Mouse (Mus musculus) heart, embryonic 16.5 days (tissue): ENCODE results near the gene B4galnt4. TPM values are rescaled to one million over a fixed set of nuclear protein-coding genes. Genes with fewer than 3 reads are reported as not detected.

Experiments used
- ATAC-seq: fragments of 200-750 bp; cut with Nextera tagmentation; replicated peaks from 2 replicates; pipeline ENCODE4 v1.8.0; 2017; ENCODE audit warnings: moderate number of reproducible peaks; ENCODE audit not compliant: insufficient read depth, low FRiP score; ENCODE audit errors: extremely low read depth
- H3K27ac ChIP-seq: fragments of 300-500 bp; sonication (generic); 2 replicates; pipeline ENCODE4 v1.5.1; 2014; ENCODE audit warnings: mild to moderate bottlenecking, low read length, control low read depth, moderate library complexity
- H3K27me3 ChIP-seq: fragments of 300-500 bp; sonication (generic); 2 replicates; pipeline ENCODE4 v1.6.1; 2014; ENCODE audit warnings: low read length, mixed read lengths; ENCODE audit not compliant: control insufficient read depth, insufficient read depth
- H3K36me3 ChIP-seq: fragments of 300-500 bp; sonication (generic); 2 replicates; pipeline ENCODE4 v1.6.1; 2014; ENCODE audit not compliant: control insufficient read depth, insufficient read depth
- H3K4me1 ChIP-seq: fragments of 300-500 bp; sonication (generic); 2 replicates; pipeline ENCODE4 v1.6.1; 2014; ENCODE audit warnings: low read length, mixed read lengths; ENCODE audit not compliant: control insufficient read depth, insufficient read depth
- H3K4me2 ChIP-seq: fragments of 300-500 bp; sonication (generic); 2 replicates; pipeline ENCODE4 v1.6.1; 2014; ENCODE audit warnings: low read depth, mild to moderate bottlenecking, control low read depth, low read length
- H3K4me3 ChIP-seq: fragments of 300-500 bp; sonication (generic); 2 replicates; pipeline ENCODE4 v1.5.1; 2014; ENCODE audit warnings: mild to moderate bottlenecking, control low read depth, low read length
- H3K9ac ChIP-seq: fragments of 300-500 bp; sonication (generic); 2 replicates; pipeline ENCODE4 v1.6.1; 2014; ENCODE audit warnings: low read length, control low read depth
- H3K9me3 ChIP-seq: fragments of 300-500 bp; sonication (generic); replicated peaks from 2 replicates; pipeline ENCODE4 v1.6.1; 2016; ENCODE audit warnings: low read length; ENCODE audit not compliant: control insufficient read depth
- WGBS: fragments of 180-500 bp; shearing (Covaris S2); extraction: QIAGEN DNeasy Blood & Tissue Kit; methylation state at CpG from one replicate; pipeline ENCODE4 v1.1.7; 2014; 5-methylcytosine and 5-hydroxymethylcytosine counted together
- polyA plus RNA-seq: library from polyadenylated mRNA; unstranded; fragments of >200 nt; fragmentation: Nextera tagmentation; extraction: Ambion mirVana; gene quantifications from 2 replicates; pipeline ENCODE4 v1.2.1, GENCODE M21; 2015

B4galnt4 gene
- polyA plus RNA-seq, 1 experiment from 2014 or later, result 0.97 TPM

DNA sequence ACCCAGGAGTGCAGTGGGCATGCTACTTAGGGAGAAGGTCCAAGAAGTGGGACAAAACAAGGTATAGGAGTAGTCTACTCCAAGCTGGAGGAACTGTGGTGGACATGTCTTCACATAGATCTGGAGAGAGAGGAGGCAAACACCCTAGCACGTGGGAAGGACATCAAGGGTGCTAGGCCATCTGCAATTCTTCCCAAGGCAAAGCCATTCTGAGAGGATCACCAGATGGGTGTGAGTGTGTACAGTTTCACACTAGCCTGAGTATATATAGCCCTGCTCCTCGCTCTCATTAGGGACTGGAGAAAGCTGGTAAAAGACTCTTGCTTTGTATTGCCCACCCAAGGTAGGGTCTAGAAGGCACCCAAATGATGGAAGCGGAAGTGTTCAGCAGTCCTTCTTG, 2.4 kb downstream of the B4galnt4 start:
- no peak for ATAC-seq
- Histone ChIP-seq H3K9me3 (no peaks in the 10 kb centered on the region), H3K36me3 (no peaks in the 10 kb centered on the region), H3K4me2 (no peak overlapping the region), H3K27ac (no peak overlapping the region), H3K4me1 (peaks cover 7% of the 10 kb centered on the region), H3K9ac (no peak overlapping the region), H3K27me3 (peaks cover 60% of the 10 kb centered on the region), H3K4me3 (no peak overlapping the region)
- 80% methylated on average over 3 of the region's 3 CpGs for WGBS

DNA sequence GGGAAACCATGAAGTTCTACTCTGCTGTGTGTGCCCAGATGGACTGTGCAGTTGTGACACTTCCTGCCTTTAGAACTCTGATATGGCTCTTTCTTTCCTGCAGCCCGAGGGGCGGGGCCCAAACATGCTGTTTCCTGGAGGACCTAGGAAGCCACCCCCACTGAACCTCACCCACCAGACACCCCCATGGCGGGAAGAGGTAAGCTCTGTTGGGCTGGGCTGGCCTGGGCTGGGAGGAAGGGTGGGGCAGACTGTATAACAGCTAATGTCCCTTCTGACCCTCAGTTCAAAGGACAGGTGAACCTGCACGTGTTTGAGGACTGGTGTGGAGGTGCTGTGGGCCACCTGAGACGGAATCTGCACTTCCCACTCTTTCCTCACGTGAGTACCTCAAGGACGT, 3.3 kb downstream of the B4galnt4 start:
- peaks cover 66% of the 10 kb centered on the region for H3K27me3 ChIP-seq
- H3K27ac ChIP-seq, result no peak overlapping the region
- no peak overlapping the region for H3K4me2 ChIP-seq
- ATAC-seq, result no peak
- WGBS, result 63% methylated on average over 7 of the region's 7 CpGs
- H3K4me3 ChIP-seq, result no peak overlapping the region
- peaks cover 7% of the 10 kb centered on the region for H3K4me1 ChIP-seq
- no peak overlapping the region for H3K9ac ChIP-seq
- H3K36me3 ChIP-seq, result no peaks in the 10 kb centered on the region
- H3K9me3 ChIP-seq, result no peaks in the 10 kb centered on the region

DNA sequence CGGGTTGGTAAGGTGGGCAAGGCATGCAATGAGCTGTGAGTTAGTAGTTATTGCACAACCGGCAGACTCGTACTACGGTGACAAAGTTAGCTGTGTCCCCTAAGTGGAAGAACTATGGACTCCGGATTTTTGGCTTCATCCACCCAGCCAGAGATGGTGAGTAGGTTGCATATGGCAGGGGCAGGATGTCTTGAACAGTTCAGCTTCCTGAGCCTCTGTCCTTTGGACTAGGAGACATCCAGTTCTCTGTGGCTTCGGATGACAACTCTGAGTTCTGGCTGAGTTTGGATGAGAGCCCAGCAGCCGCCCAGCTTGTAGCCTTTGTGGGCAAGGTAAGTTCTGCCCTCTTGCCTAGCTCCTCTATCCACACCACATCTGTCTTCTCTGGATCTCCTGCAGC, 3.7 kb downstream of the B4galnt4 start:
- Histone ChIP-seq H3K4me3 (no peak overlapping the region), H3K27me3 (peaks cover 69% of the 10 kb centered on the region)

DNA sequence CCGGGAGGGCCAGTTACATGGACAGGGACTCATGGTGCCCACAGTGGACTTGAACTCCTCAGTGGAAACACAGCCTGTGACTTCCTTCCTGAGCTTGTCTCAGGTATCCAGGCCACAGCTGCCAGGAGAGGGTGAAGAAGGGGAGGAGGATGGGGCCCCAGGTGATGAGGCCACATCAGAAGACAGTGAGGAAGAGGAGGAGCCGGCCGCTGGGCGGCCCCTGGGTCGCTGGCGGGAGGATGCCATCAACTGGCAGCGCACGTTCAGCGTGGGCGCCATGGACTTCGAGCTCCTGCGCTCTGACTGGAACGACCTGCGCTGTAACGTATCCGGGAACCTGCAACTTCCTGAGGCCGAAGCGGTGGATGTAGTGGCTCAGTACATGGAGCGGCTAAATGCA, 7.4 kb downstream of the B4galnt4 start:
- peaks cover 3% of the 10 kb centered on the region; the same call in 1 of the 2 replicates for H3K4me1 ChIP-seq
- H3K36me3 ChIP-seq, result no peaks in the 10 kb centered on the region
- ATAC-seq, result no peak
- H3K9ac ChIP-seq, result no peak overlapping the region
- peaks cover 59% of the 10 kb centered on the region for H3K27me3 ChIP-seq
- H3K9me3 ChIP-seq, result no peaks in the 10 kb centered on the region
- 66% methylated on average over 19 of the region's 19 CpGs for WGBS
- no peak overlapping the region for H3K4me2 ChIP-seq
- H3K27ac ChIP-seq, result no peak overlapping the region
- H3K4me3 ChIP-seq, result no peak overlapping the region

More for the DNA sequence above, 3.7 kb downstream of the B4galnt4 start:
- peaks cover 7% of the 10 kb centered on the region for H3K4me1 ChIP-seq
- no peak overlapping the region for H3K4me2 ChIP-seq
- ATAC-seq, result no peak
- no peak overlapping the region for H3K27ac ChIP-seq
- 79% methylated on average over 7 of the region's 7 CpGs for WGBS
- H3K36me3 ChIP-seq, result no peaks in the 10 kb centered on the region
- H3K9me3 ChIP-seq, result no peaks in the 10 kb centered on the region
- H3K9ac ChIP-seq, result no peak overlapping the region

DNA sequence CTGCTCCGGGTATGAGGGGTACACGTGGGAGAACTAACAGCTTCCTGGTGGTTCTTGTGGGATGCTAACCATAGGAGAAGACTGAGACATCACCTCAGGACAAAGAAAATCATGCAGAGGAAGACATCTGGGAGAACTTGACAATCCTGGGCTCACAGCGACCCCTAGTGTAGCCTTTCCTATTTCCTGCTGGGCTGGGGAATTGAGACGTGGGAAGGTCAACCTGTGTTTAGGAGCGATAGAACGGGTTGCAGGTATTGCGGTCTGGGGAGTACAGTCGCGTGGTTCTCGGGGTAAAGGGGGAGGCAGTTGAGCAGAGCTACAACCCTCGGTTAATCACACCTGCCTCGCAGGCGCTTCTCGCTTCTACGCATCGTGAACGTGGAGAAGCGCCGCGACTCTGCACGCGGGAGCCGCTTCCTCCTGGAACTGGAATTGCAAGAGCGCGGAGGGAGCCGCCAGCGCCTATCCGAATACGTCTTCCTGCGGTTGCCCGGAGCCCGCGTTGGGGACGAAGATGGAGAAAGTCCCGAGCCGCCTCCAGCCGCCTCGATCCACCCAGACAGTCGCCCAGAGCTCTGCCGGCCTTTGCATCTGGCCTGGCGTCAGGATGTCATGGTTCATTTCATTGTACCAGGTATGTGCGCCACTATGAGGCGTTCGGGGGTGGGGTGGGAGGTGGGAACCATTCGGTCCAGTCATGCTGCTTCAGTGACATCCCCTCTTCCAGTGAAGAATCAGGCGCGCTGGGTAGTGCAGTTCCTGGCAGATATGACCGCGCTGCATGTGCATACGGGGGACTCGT, 9.4 kb downstream of the B4galnt4 start:
- no peak for ATAC-seq
- H3K9me3 ChIP-seq, result no peaks in the 10 kb centered on the region
- H3K4me1 ChIP-seq, result peaks cover 3% of the 10 kb centered on the region; the same call in 1 of the 2 replicates
- H3K27ac ChIP-seq, result no peak overlapping the region
- H3K4me3 ChIP-seq, result peak overlapping the region; percentile 49
- peak overlapping the region; percentile 87 for H3K4me2 ChIP-seq
- no peaks in the 10 kb centered on the region for H3K36me3 ChIP-seq
- WGBS, result under 1% methylated on average over 50 of the region's 51 CpGs
- peak overlapping the region; percentile 54 for H3K9ac ChIP-seq
- H3K27me3 ChIP-seq, result peaks cover 52% of the 10 kb centered on the region

DNA sequence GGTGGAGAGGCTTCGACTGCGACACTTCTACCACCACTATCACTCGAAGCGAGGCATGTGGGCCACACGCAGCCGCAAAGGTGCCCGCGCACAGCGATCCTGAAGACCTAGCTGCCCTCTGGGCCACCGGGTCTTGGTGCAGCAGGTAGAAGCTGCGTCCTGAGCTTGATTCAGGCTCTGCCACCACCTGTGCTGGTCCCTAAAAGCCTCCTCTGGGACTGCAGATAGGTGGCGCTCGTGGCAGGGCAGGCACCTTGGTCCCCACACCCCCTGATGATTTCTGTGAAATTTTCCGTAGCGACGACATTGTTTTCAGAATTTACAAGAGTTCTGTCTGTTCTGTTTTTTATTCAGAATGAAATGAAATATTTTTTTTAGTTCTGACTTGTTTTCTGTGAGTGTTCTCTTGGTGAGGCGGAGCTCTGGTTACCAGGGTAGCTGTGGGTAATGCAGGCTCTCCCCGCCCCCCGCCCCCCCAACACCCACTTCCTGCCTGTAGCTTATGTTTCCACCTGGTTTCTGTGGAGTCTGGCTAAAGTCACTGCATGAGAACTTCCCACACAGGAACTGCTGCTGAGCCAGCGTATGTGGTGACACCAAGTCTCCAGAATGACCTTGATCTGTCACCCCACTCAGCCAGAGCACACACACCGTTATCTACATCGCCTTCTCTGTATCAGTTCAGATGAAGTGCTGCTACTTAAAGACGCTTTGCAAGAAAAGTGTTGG, 11.3 kb downstream of the B4galnt4 start:
- WGBS, result 16% methylated on average over 23 of the region's 23 CpGs
- Histone ChIP-seq H3K9ac (no peak overlapping the region), H3K4me3 (no peak overlapping the region), H3K9me3 (no peaks in the 10 kb centered on the region), H3K27ac (no peak overlapping the region), H3K27me3 (peaks cover 44% of the 10 kb centered on the region), H3K36me3 (no peaks in the 10 kb centered on the region), H3K4me2 (no peak overlapping the region), H3K4me1 (peaks cover 3% of the 10 kb centered on the region; the same call in 1 of the 2 replicates)
- ATAC-seq, result peak; percentile 38; the same call in 1 of the 2 replicates

DNA sequence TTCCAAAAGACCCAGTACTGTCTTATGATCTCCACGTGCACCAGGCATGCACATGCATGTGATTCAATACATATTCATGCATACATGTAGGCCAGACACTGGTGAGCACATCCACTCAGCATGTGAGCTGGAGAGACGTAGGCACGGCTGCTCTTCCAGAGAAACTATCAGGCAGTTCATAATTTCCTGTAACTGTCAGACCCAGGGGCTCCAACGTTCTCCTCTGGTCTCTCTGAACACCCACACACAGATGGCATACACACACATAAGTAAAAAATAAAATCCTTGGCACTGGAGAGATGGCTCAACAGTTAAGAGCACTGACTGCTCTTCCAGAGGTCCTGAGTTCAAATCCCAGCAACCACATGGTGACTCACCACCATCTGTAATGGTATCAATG, 12.9 kb downstream of the B4galnt4 start:
- WGBS, result 76% methylated on average over 4 of the region's 4 CpGs
- peaks cover 31% of the 10 kb centered on the region for H3K27me3 ChIP-seq
- no peak for ATAC-seq

DNA sequence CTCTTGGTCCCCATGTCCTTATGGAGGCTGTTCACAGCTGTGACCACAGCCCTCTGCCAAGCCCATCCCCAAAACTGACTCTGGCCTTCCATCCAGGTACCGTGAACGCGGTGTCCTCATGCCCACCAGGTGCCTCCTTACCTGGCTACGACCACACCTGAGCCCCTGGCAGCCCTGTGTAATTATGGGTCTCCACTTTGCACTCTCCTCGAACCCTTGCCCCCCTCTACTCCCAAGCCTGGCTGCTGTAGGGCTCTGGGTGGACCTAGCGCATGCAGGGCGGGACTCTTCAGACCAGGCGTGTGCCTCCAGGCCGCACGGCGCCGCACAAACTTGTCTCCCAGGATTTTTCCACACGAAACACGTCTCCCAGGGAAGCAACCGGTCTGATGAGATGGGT, 16.9 kb downstream of the B4galnt4 start, which contains the start of gene Pkp3:
Pkp3 (plus strand) TSS at position 378 of the 400 bp plus-strand sequence.
- Histone ChIP-seq H3K4me1 (no peaks in the 10 kb centered on the region), H3K4me3 (no peak within 1 kb of the TSS), H3K27me3 (peaks cover 15% of the 10 kb centered on the region), H3K9ac (no peak within 1 kb of the TSS), H3K36me3 (no peaks in the 10 kb centered on the region), H3K9me3 (no peaks in the 10 kb centered on the region), H3K27ac (no peak within 1 kb of the TSS), H3K4me2 (no peak within 1 kb of the TSS)
- WGBS, result 89% methylated on average over 15 of the region's 15 CpGs
- ATAC-seq, result no peak

More for the DNA sequence above, 12.9 kb downstream of the B4galnt4 start:
- H3K4me1 ChIP-seq, result peaks cover 3% of the 10 kb centered on the region; the same call in 1 of the 2 replicates
- no peak overlapping the region for H3K4me2 ChIP-seq
- H3K9me3 ChIP-seq, result no peaks in the 10 kb centered on the region
- no peak overlapping the region for H3K4me3 ChIP-seq
- no peak overlapping the region for H3K9ac ChIP-seq
- no peaks in the 10 kb centered on the region for H3K36me3 ChIP-seq
- H3K27ac ChIP-seq, result no peak overlapping the region

DNA sequence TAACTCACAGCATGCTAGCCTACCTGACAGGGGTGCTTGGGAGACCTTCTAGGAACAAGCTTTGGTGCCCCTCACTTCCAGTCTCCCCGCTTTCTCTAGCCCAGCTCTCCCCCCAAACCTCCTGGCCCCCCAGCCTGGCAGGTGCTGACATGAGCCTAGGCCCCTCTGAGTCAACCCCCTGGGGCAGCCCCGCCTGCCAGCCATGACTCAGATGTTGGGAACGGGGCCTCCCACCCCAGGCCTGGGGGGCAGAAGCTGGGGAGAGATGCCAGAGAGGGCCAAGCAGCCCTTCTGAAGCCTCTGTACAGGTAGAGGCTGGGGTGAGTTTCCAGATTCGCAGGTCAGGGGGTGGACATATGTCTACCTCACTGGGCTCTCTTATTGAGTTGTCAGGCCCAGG, 18.0 kb downstream of the B4galnt4 start:
- Histone ChIP-seq H3K4me1 (no peaks in the 10 kb centered on the region), H3K4me2 (no peak overlapping the region), H3K27me3 (peaks cover 15% of the 10 kb centered on the region), H3K36me3 (no peaks in the 10 kb centered on the region), H3K9me3 (no peaks in the 10 kb centered on the region), H3K4me3 (no peak overlapping the region), H3K27ac (no peak overlapping the region), H3K9ac (no peak overlapping the region)
- no peak for ATAC-seq
- 77% methylated on average over 4 of the region's 4 CpGs for WGBS
